Comparison of ENCODE assay signal across 9 mouse cellular contexts in the genomic region with DNA sequence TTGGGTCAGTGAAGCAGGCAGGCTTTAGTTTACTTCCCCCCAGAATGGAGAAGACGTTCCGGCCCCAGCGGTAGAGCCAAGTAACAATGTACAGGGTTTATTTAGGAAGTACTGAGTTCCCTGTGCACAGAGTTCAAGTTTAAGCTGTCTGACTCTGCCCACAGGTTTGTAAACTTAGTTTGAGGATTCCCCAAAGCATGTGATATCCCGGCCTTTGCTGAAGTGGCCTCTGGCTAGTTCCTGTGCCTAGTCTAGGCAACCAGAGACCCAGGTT.
DNase-seq lines count a peak whose midpoint lies in the region; ATAC-seq and TF ChIP-seq lines count a peak whose summit lies in the region.
"Had no signal": no experiment of that assay in that cellular context is flagged by ENCODE, and none has a peak within 500 bp of the region (broad histone marks: within the 10 kb centered on the region; RNA-seq: fewer than 3 reads in every experiment).

No protein-coding gene starts in this region.

- DNase-seq in left cerebral cortex, adult 2 months (ENCODE audit: extremely low spot score in 1 of 2, low spot score in 2 of 2) = no peak
- DNase-seq in left cerebral cortex, adult 9 months (ENCODE audit: low spot score in 2 of 2) = no peak
- no peak for DNase-seq in gastrocnemius, adult 8-10 months (ENCODE audit: low spot score in 2 of 2)
- no peak for DNase-seq in gastrocnemius, adult 18-20 months (ENCODE audit: low spot score)
- no peak for DNase-seq in cerebellum, adult 8-10 months
- DNase-seq: layer of hippocampus, adult 9-11 months had no signal

- 36% methylated on average over 4 of the region's 4 CpGs for WGBS in forebrain, embryonic 13.5 days
- 29% methylated on average over 4 of the region's 4 CpGs for WGBS in limb, embryonic 12.5 days
- WGBS in neural tube, embryonic 13.5 days = 46% methylated on average over 4 of the region's 4 CpGs

- peak overlapping the region; percentile 49 for H3K4me3 ChIP-seq in left cerebral cortex, adult 2 months
- peak overlapping the region; percentile 63 for H3K4me3 ChIP-seq in forebrain, embryonic 13.5 days
- peak overlapping the region; percentile 88 for H3K4me3 ChIP-seq in limb, embryonic 12.5 days (replicated peaks)
- H3K4me3 ChIP-seq in neural tube, embryonic 13.5 days = peak overlapping the region; percentile 56

- H3K36me3 ChIP-seq in forebrain, embryonic 13.5 days (ENCODE audit: poor library complexity, severe bottlenecking) = no peaks in the 10 kb centered on the region
- H3K36me3 ChIP-seq in limb, embryonic 12.5 days = peaks cover 22% of the 10 kb centered on the region
- no peaks in the 10 kb centered on the region for H3K36me3 ChIP-seq in neural tube, embryonic 13.5 days

- H3K27me3 ChIP-seq in forebrain, embryonic 13.5 days = no peaks in the 10 kb centered on the region
- no peaks in the 10 kb centered on the region for H3K27me3 ChIP-seq in limb, embryonic 12.5 days
- H3K27me3 ChIP-seq in neural tube, embryonic 13.5 days = no peaks in the 10 kb centered on the region

- peak overlapping the region; percentile 92 for H3K4me2 ChIP-seq in forebrain, embryonic 13.5 days
- peak overlapping the region; percentile 86 for H3K4me2 ChIP-seq in limb, embryonic 12.5 days
- H3K4me2 ChIP-seq in neural tube, embryonic 13.5 days = peak overlapping the region; percentile 89

- peaks cover 86% of the 10 kb centered on the region for H3K4me1 ChIP-seq in forebrain, embryonic 13.5 days
- H3K4me1 ChIP-seq in limb, embryonic 12.5 days (replicated peaks) = peaks cover 88% of the 10 kb centered on the region
- peaks cover 88% of the 10 kb centered on the region for H3K4me1 ChIP-seq in neural tube, embryonic 13.5 days (replicated peaks)

- H3K9ac ChIP-seq in forebrain, embryonic 13.5 days = peak overlapping the region; percentile 85
- H3K9ac ChIP-seq in limb, embryonic 12.5 days (replicated peaks) = peak overlapping the region; percentile 94
- H3K9ac ChIP-seq in neural tube, embryonic 13.5 days = peak overlapping the region; percentile 81

- no peaks in the 10 kb centered on the region for H3K9me3 ChIP-seq in forebrain, embryonic 13.5 days (replicated peaks)
- H3K9me3 ChIP-seq in limb, embryonic 12.5 days = no peaks in the 10 kb centered on the region
- H3K9me3 ChIP-seq in neural tube, embryonic 13.5 days = no peaks in the 10 kb centered on the region

- no peak for TF ChIP-seq CTCF in left cerebral cortex, adult 2 months (IDR thresholded peaks at IDR 0.05)

- intact Hi-C loops in left cerebral cortex, adult 2 months (cut with DNase I) = no loop called here

- no peak overlapping the region; the same call in 1 of the 2 replicates for H3K27ac ChIP-seq in left cerebral cortex, adult 2 months
- H3K27ac ChIP-seq in forebrain, embryonic 13.5 days = no peak overlapping the region
- H3K27ac ChIP-seq in limb, embryonic 12.5 days = peak overlapping the region; percentile 90
- no peak overlapping the region; the same call in 1 of the 2 replicates for H3K27ac ChIP-seq in neural tube, embryonic 13.5 days (replicated peaks)

- no peak for ATAC-seq in forebrain, embryonic 13.5 days
- no peak for ATAC-seq in limb, embryonic 12.5 days (ENCODE audit: insufficient number of reproducible peaks, insufficient read depth, low FRiP score, low TSS enrichment, low read depth)
- no peak for ATAC-seq in neural tube, embryonic 13.5 days (ENCODE audit: low read depth)
